Mouse (Mus musculus) midbrain, postnatal 0 days (tissue): ENCODE measurements around the gene Cab39. TPM values are rescaled to one million over a fixed set of nuclear protein-coding genes. Genes with fewer than 3 reads are reported as not detected.

Experiments
- ATAC-seq: fragments of 200-750 bp; cut with Nextera tagmentation; 2 replicates; pipeline ENCODE4 v1.8.0; 2017; ENCODE audit warnings: moderate number of reproducible peaks, mild to moderate bottlenecking, moderate TSS enrichment, moderate library complexity; ENCODE audit not compliant: low FRiP score
- DNase-seq: peaks from one replicate; pipeline ENCODE4 v3.0.0-alpha.2; 2015; ENCODE audit warnings: low spot score
- H3K27ac ChIP-seq: fragments of 300-500 bp; sonication (generic); 2 replicates; pipeline ENCODE4 v1.5.1; 2014; ENCODE audit warnings: low read depth, mild to moderate bottlenecking, low read length, mixed read lengths
- H3K27me3 ChIP-seq: fragments of 300-500 bp; sonication (generic); 2 replicates; pipeline ENCODE4 v1.6.1; 2014; ENCODE audit warnings: low read length, control low read depth, mixed read lengths; ENCODE audit not compliant: insufficient read depth
- H3K36me3 ChIP-seq: fragments of 300-500 bp; sonication (generic); 2 replicates; pipeline ENCODE4 v1.6.1; 2014; ENCODE audit warnings: low read length, control low read depth, mixed read lengths; ENCODE audit not compliant: insufficient read depth
- H3K4me1 ChIP-seq: fragments of 300-500 bp; sonication (generic); 2 replicates; pipeline ENCODE4 v1.6.1; 2014; ENCODE audit warnings: mild to moderate bottlenecking, control low read depth, antibody characterized with exemption, low read length, mixed read lengths; ENCODE audit not compliant: insufficient read depth
- H3K4me2 ChIP-seq: fragments of 300-500 bp; sonication (generic); 2 replicates; pipeline ENCODE4 v1.6.1; 2014; ENCODE audit warnings: low read depth, mild to moderate bottlenecking, low read length, mixed read lengths; ENCODE audit not compliant: poor library complexity, severe bottlenecking
- H3K4me3 ChIP-seq: fragments of 300-500 bp; sonication (generic); 2 replicates; pipeline ENCODE4 v1.5.1; 2014; ENCODE audit warnings: low read depth, mild to moderate bottlenecking, low read length, moderate library complexity
- H3K9ac ChIP-seq: fragments of 300-500 bp; sonication (generic); replicated peaks from 2 replicates; pipeline ENCODE4 v1.6.1; 2014; ENCODE audit warnings: mild to moderate bottlenecking, low read length, moderate library complexity, mixed read lengths; ENCODE audit not compliant: poor library complexity, severe bottlenecking
- H3K9me3 ChIP-seq: fragments of 300-500 bp; sonication (generic); 2 replicates; pipeline ENCODE4 v1.6.1; 2016; ENCODE audit warnings: low read length, control low read depth
- CTCF ChIP-seq: IDR thresholded peaks from 2 replicates; pipeline ENCODE4 v1.5.1; 2016; ENCODE audit warnings: antibody characterized with exemption, mild to moderate bottlenecking
- WGBS: fragments of 180-500 bp; shearing (Covaris S2); extraction: QIAGEN DNeasy Blood & Tissue Kit; methylation state at CpG from one replicate; pipeline ENCODE4 v1.1.7; 2014; 5-methylcytosine and 5-hydroxymethylcytosine counted together
- polyA plus RNA-seq: library from polyadenylated mRNA; unstranded; fragments of >200 nt; fragmentation: Nextera tagmentation; extraction: Ambion mirVana; gene quantifications from 2 replicates; pipeline ENCODE4 v1.2.1, GENCODE M21; 2015
- total RNA-seq: library from RNA; depleted of rRNA; stranded (reverse); fragments of >200 nt; gene quantifications from 2 replicates; pipeline ENCODE4 v1.2.3, GENCODE M21; 2014

Gene Cab39
- total and polyA plus RNA-seq, 2 experiments from 2014 or later, result 45.9 to 167 TPM

DNA sequence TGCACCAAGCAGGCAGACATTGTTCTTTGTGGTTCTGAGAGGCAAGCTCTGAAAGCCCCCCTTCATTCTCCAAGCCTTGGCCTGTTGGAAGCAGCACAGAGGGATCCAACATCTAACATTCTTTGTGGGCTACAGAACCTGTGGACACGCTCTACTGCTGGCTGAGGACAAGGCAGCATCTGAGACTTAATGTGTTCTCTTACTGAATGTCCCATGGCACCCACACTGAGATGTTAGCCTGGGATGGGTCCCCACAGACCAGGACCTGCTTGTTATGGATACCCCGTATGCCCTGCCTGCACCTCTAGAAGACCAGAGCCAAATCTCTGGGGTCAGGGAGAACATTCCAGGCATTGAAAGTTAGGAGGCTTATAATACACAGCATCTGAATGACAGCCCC is 60.6 kb downstream of the Cab39 start:
- Histone ChIP-seq H3K27ac (no peak overlapping the region), H3K9me3 (no peaks in the 10 kb centered on the region), H3K27me3 (no peaks in the 10 kb centered on the region), H3K36me3 (peaks cover 12% of the 10 kb centered on the region), H3K4me2 (no peak overlapping the region), H3K9ac (no peak overlapping the region), H3K4me1 (no peaks in the 10 kb centered on the region), H3K4me3 (no peak overlapping the region)
- DNase-seq (no peak), ATAC-seq (no peak)
- no peak for TF ChIP-seq CTCF
- 93% methylated on average over 2 of the region's 2 CpGs for WGBS

DNA sequence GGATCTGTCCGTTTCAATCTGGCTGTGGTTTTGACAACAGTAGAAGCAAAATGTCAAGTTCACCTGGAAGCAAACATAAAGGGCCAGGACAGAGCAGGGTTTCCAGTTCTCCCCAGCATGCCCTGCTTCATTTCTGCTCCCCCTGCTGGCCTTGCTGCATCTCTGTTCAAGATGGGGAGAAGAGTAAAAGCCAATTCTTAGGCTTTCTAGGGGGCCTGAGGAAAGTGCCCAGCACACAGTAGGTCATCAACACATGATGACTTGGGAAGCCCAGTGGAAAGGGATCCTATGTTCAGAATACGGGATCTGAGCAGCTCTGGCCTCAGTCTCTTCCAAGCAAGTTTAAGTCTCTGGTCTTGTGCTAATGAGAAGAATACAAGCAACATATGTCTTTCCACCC is 61.2 kb downstream of the Cab39 start:
- WGBS, result 77% methylated on average over 2 of the region's 2 CpGs

DNA sequence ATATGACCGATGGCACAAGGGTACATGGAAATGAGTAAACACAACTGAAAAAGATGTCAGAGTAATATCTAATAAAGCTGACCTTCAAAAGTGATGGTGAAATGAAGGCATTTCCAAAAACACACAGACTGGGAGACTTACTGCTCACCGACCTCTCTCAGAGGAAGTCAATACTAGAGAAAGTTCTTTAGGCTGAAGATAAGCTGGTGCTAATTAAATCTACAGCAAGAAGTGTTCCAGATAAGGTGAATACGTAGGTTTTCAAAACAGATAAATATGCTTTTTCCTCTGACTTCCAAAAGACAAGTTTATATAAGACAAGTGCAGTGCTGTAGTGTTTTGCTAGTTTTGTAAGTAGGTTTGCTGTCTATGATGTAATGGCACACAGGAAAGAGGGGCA is 63.0 kb downstream of the Cab39 start:
- ATAC-seq, result no peak
- Histone ChIP-seq H3K27me3 (no peaks in the 10 kb centered on the region), H3K36me3 (peaks cover 5% of the 10 kb centered on the region; the same call in 1 of the 2 replicates), H3K4me1 (no peaks in the 10 kb centered on the region), H3K4me2 (no peak overlapping the region), H3K9ac (no peak overlapping the region), H3K9me3 (no peaks in the 10 kb centered on the region), H3K27ac (no peak overlapping the region), H3K4me3 (no peak overlapping the region)
- DNase-seq, result no peak
- 88% methylated on average over 3 of the region's 3 CpGs for WGBS
- TF ChIP-seq CTCF, result no peak

More for the DNA sequence above, 61.2 kb downstream of the Cab39 start:
- Histone ChIP-seq H3K9me3 (no peaks in the 10 kb centered on the region), H3K27me3 (no peaks in the 10 kb centered on the region), H3K9ac (no peak overlapping the region), H3K27ac (no peak overlapping the region), H3K36me3 (peaks cover 8% of the 10 kb centered on the region; the same call in 1 of the 2 replicates), H3K4me3 (no peak overlapping the region), H3K4me2 (no peak overlapping the region), H3K4me1 (no peaks in the 10 kb centered on the region)
- TF ChIP-seq CTCF, result peak; percentile 54
- no peak for DNase-seq
- no peak for ATAC-seq

DNA sequence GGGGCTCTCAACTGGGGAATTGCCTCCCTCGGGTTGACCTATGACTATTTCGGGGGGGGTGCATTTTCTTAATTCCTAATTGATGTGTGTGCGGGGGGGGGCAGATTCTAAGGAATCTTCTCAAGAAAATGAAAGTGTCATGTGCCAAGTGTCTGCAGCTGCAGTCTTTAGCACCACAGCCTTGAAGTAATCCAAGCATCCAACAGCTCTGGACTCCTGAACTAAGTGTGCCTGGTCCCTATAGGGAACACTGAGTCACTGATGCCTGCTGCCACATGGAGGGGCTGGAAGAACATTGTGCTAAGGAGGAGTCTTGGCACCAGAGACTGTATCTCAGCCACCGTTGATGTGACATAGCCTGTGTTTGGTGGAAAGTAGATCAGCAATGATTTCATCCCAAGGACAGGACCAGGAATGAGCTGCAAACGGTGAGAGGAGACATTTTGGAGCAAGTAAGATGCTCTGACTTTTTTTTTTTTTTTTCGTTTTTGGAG is 64.1 kb downstream of the Cab39 start:
- Histone ChIP-seq H3K27me3 (no peaks in the 10 kb centered on the region), H3K9me3 (peaks cover 5% of the 10 kb centered on the region; the same call in 1 of the 2 replicates), H3K4me1 (no peaks in the 10 kb centered on the region), H3K36me3 (no peaks in the 10 kb centered on the region), H3K27ac (no peak overlapping the region), H3K4me3 (no peak overlapping the region), H3K4me2 (no peak overlapping the region), H3K9ac (no peak overlapping the region)
- TF ChIP-seq CTCF, result peak; percentile 34
- ATAC-seq, result no peak
- DNase-seq, result peak; percentile 31
- WGBS, result 76% methylated on average over 6 of the region's 6 CpGs

DNA sequence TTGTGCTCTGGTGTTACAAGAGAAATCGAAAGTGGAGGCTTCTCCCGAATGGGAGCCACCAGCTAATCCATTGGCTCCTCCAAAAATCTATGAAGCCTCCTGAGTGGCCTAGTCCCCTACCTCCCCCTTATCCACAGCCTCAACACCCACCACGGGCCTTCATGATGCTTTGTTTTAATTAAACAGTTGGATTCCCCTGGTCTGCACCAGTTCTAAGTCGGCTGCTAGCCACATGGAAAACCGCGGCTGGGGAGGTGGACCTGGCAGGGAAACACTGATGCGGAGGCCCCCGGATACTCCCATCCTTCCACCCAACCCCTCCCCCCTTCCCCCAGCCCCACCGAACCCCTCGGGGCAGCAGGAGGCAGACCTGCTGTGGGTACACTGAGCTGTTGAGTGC is 71.1 kb downstream of the Cab39 start:
- DNase-seq (no peak), ATAC-seq (no peak)
- Histone ChIP-seq H3K36me3 (no peaks in the 10 kb centered on the region), H3K27me3 (no peaks in the 10 kb centered on the region), H3K4me3 (no peak overlapping the region), H3K27ac (no peak overlapping the region), H3K9ac (no peak overlapping the region), H3K9me3 (peaks cover 5% of the 10 kb centered on the region; the same call in 1 of the 2 replicates), H3K4me1 (no peaks in the 10 kb centered on the region), H3K4me2 (no peak overlapping the region)
- WGBS, result 92% methylated on average over 10 of the region's 10 CpGs
- no peak for TF ChIP-seq CTCF

DNA sequence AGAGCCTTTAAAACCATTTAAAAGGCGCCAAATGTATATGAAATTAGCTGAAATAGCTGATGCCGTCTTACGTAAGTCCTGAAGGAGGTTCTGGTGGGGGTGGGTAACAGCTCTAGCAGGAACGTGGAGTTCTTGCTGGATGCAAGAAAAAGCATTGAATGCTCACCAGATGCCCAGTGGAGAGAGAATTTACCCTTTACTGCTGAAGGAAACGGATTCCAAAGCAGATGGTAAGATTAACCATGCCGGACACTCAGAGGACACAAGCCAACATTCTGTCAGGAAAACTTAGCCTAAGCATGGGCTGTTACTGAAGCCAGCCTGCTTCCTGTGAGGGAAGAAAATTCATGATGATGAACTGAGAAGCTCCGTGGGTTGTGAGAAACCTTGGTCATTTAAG is 76.8 kb downstream of the Cab39 start:
- no peak overlapping the region for H3K4me2 ChIP-seq
- peak; percentile 72 for DNase-seq
- H3K4me3 ChIP-seq, result no peak overlapping the region
- no peak for ATAC-seq
- no peak overlapping the region for H3K9ac ChIP-seq
- no peak overlapping the region for H3K27ac ChIP-seq
- no peaks in the 10 kb centered on the region for H3K4me1 ChIP-seq
- no peaks in the 10 kb centered on the region for H3K9me3 ChIP-seq
- H3K27me3 ChIP-seq, result no peaks in the 10 kb centered on the region
- TF ChIP-seq CTCF, result no peak
- no peaks in the 10 kb centered on the region for H3K36me3 ChIP-seq
- WGBS, result 76% methylated on average over 7 of the region's 7 CpGs
